Mouse (Mus musculus): ENCODE measurements around the gene Sltm.
"Not testable (repeated sequence)": the region's sequence is repeated elsewhere in the genome, so short reads cannot be mapped to it uniquely, and the experiment has no call there.

The Sltm gene

DNA sequence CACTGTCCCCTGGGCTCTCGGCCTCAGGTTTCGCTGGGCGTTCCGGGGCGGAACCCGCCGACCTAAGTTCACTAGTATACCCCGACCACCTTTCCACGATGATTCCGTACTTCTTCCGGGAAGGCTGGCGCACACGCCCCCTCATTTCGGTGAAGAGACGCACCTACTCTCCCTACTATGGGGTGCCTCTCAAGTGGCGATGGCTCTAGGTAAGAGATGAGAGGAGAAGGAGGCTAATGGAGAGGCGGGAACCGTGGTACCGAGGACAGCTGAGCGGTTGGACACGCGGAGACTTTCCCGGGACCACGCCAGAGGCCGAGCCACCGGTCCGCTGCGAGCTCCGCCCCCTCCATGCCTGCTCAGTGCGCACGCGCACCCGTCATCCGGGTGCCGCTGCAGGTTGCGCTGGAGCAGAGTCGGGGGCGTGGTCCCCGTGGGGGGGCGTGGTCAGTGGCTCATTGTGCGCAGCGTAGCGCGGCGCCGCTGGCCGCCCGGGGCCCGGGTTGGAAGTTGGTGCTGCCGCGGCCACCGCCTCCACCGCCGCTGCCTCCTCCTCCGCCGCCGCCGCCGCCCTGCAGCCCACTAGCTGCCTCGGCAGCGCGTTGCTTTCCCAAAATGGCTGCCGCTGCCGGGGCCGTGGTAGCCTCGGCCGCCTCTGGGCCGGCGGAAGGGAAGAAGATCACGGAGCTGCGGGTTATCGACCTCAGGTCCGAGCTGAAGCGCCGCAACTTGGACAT lies at the start of gene Sltm:
Sltm (plus strand) TSS at position 450 of the 737 bp plus-strand sequence.
- peak; percentile 100 for DNase-seq

DNA sequence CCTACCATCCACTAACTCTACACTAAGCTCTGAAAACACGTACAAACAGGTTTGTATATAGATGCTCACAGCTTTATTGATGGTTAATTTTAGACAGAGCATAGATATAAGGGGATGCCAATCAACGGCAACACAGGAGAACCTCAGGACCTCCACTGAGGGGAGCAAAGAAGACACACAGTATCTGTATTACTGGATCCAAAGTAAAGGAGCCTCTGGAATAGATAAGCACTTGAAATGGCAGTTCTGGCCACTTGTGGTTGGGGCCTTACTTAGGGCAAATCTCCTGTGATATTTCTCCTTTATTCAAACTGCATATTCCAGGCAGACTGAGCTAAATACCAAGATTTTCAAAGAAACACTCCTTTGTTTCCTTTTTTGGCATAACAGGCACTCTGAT lies 49.5 kb upstream of the Sltm start:
- DNase-seq: no peak

DNA sequence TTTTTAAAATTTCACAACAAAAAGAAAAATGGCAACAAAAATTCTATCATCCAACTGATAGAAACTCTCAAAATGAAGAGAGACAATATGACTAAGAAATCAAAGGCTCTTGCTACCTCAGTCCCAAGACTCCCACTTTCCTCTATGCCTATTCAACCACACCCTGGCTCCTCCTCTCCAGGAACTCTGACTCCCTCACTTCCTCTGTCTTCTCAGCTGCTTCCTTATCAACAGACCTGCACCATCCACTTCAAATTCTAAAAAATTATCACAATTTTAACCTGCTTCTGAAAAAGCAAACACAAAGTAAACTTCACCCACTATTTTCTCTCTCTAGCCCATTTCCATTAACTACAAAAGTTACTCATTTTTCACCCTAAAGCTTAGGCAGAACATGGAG lies 45.6 kb upstream of the Sltm start:
- DNase-seq: no peak

DNA sequence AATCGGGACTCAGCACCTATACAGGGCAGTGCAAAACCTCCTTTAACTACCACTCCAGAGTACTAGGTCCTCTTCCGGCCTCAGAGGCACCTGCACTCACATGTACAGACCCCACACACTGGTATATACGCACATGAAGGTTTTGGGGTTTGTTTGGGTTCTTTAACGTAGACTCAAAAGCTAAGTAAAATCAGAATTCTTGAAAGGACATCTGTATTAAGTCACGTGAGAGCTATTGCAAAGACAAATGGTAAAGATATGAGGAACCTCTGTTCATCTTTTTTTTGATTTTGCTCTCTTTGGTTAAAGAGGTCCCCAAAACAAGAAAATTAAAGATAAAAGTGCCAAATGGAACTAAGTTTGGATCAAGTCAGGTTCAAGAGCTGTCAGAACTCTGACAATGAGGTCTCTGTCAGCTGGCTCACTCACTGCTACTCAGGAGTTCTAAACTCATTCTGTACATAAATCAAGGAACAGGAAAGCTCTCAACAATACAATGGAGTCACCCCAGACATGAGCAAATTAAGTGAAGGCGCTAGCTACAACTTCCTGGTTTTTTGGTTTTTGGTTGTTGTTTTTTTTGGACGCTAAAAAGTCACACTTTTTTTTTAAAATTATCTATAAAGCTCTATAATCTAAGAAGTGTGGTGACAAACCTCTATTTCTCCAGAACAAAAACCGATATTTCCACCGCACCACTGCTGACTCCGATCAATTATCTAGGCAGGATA lies 40.1 kb upstream of the Sltm start:
- DNase-seq: peak; percentile 1

DNA sequence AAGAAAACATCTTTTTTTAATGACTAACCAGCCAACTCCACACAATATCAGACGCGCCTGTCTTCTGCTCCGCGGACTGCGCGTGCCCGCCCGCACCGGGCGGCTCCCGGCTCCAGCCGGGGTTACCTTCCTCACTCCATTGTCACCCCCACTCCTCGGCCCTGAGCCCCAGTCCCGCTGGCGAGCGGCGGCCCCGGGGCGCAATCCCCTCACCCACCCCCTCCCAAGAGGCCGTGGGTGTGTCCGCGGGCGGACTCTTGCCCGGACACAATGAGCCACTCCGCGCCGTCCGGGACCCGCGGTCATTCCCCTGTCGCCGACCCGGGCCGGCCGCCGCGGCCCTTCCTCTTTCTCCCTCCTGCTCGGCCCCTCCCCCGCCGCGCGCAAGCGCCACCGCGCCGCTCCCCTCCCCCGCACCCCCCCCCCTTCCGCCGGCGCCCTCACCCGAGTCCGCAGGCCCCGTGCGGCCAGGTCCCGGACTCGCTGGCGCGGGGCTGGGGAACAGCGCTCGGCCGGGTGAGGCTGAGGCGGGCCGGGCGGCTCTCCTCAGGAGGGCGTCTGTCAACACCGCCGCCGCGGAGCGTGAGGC lies 39.4 kb upstream of the Sltm start:
- no peak for DNase-seq

DNA sequence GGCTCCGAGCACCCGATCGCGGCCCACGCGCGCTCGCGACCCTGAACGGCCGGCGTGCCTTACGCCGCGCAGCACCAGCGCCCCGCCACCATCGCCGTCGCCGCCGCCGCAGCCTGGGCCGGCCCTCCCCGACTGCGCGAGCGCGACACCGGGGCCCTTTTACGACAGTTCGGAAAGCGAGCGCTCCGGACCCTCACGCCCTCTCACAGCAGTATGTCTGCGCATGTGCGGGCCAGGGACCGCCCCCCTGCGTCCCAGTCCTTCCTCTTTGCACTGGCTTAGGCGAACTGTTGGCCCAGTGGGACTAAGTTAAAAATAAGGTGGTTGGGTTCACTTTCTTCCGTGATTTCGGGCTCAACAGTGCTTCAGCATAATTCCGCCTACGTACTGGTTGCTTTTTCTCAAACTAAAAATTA lies 38.9 kb upstream of the Sltm start, which contains the start of gene Rnf111:
Rnf111 (minus strand) TSS at position 100 of the 416 bp plus-strand sequence.
- peak; percentile 97 for DNase-seq

DNA sequence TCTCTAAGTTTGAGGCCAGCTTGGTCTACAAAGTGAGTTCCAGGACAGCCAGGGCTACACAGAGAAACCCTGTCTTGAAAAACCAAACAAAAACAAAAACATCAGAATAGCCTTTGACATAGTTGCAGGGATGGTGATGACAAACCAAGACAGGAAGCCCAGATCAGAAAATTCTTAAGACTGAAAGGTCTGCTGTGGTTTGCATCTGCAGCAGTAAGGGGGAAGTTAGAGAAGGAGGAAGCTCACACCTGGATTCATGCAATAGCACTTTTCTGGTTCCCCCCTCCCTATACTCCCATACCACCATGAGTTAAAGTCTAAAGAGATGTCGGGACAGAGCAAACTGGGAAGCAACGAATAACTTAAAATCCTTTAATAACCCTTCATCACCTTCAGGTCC lies 36.4 kb upstream of the Sltm start:
- peak; percentile 29 for DNase-seq

DNA sequence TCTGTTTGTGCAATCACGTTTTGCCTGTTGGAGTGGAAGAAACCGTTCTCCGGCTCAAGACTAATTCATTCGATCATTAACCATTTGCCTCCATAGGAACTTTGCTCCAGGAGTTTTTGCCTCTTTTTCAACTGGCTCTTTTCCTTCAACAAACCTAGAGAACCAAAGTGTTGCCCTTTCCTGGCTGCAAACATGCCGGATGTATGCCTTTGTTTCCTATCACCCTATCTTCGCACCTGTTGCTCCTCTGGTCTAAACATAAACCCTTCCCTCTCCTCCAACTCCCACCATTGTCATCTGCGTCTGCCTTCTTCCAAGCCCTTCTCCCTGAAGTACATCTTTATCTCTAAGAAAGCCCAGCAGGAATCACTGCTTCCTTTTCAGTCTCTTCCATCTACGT lies 35.8 kb upstream of the Sltm start:
- DNase-seq: peak; percentile 9

DNA sequence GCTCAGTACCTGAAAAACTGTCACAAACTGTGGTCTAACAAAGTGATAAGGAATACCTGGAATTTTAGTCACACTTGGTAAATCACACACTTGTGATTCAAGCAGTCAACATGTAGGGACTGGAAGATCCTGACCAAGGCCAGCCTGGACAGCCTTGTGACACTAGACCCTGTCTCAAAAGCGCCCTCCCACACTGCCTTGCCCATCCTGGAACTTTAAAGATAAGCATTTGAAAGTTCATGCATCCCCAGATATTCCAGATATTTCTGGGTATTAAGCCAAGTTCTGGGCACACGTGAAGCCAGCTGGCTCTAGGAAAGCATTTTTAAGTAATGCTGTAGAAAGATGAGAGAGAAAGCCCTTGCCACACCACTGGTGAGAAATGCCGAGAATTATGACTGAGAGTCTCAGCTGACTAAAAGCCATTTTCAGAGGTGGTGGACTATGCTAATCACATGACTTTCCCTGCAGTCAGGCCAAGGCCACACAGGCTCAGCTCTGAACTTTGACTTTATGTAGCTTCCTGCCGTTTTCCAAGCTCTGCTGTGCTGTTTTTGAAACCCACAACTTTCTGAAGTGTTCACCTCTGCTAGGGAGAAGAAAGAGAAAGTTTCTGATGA lies 32.5 kb upstream of the Sltm start:
- DNase-seq: no peak

DNA sequence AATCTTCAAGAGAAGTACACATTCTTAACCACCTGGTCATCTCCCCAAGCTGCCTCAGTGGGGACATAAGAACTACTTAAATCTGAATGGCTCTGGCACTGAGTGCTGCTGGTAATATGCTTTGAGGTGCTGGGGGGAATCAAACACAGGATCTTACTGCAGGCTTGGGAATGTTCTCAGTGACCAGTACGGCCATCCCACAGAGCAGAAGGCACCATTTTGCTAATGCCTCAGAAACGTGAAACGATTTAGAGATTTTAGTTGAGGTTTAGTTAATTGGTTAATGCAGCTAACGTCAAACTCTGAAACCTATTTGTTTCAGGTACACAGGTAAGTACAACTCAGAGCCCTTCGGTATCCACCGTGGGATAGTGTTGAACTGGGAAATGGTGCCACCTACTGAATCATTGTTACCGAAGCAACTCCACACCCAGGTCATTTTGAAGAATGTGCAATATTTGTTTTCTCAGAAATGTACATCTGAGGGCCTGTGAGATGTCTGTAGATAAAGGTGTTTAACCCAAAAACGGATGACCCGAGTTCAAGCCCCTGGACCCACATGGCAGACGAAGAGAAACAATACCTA lies 31.5 kb upstream of the Sltm start:
- DNase-seq: peak; percentile 36

DNA sequence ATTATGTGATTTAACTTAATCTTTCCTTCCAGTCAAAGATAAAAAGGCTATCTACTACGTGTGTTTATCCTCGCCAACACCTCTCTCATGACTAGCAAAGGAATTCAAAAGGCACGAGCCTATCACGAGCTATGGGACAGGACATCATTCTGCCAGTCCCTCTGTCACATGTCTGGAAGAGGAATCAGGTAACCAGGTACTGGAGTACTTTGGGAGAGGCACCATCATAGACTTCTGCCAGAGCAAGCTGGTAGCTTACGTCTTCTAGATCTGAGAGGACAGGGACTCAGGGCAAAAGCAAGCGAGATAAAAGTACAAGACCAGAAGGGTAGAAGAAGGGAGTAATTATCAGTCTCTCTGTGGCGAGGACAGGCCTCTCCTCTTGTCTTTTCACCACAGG lies 30.9 kb upstream of the Sltm start:
- no peak for DNase-seq

DNA sequence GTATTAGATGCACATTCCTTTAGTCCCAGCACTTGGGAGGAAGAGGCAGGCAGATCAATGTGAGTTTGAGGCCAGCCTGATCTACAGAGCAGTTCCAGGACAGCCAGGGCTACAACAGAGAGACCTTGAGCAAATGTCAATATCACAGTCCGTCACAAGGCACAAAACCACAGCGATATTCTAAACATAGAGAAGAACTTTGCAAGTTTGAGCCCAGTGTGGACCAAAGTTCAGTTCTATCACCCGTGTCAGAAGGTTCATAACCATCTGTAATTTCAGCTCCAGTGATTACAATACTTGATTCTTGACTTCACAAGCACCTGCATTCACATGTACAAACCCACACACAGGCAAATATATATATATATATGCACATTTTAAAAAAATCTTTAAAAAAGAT lies 21.9 kb upstream of the Sltm start:
- no peak for DNase-seq

DNA sequence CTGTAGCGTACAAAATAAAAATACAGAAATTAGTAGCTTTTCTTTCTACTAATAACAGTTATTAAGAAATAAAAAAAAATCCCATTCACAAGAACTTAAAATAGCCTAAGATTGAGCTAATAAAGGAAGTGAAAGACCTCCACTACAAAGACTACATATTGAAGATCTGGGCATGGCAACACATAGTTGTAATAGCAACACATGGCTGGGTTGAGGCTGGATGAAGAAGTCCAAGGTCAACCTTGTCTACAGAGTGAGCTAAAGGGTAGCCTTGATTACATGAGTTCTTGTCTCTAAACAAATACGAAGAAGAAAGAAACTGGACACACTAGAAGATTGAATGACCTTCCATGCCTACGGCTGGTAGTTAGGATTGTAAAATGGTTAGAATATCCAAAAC lies 18.7 kb upstream of the Sltm start:
- no peak for DNase-seq

DNA sequence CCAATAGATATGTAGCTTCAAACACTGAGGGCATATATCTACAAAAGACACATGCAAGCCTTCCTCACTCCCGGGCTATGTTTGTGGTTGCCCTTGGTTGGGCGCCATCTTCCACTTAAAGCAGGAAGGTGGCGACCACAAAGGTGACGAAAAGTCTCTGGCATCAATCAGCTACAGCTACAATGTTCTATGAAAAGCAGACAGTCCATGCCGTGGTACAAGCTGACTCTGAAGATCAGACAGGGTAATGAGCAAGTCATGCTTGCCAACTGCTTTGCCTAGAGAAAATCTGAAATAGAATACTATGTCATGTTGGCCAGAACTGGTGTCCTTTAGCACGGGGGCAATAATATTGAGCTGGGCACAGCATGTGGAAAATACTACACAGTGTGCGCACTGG lies 18.2 kb upstream of the Sltm start:
- DNase-seq: peak; percentile 31

DNA sequence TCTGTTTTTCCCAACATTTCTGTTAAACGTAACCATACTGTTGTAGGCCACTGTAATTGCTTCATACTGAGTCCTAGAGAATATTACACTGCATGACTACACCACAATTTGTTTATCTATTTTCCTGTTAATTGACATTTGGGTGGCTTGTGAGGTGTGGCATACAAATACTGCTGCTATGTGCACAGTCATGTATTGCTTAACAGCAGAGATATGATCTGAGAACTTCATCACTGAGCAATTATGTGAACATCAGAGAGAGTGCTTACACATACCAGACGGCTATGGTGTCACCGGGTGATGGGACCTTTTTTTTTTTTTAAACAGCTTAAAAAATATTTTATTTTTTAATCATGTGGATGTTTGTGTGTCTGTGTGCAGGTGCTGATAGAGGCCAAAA lies 9.2 kb upstream of the Sltm start:
- DNase-seq: no peak

DNA sequence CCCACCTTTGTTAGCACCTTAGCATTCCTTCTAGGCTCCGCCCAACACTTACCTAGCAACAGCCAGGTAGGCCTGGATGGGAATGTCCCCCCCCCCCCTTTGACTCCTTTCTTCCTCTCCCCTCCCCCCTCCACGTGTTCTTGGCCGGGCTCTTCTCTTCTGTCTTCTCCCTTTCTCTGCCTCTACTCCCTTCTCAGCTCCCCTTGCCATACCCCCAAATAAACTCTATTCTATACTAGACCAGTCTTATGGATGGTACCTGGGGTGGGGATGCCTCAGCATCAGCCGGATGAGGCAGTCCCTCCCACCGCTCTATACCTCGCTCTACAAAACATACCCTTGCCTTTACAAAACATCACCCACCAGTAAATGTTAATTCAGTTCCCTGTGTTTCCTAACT lies 970 bp upstream of the Sltm start:
- DNase-seq: no peak

DNA sequence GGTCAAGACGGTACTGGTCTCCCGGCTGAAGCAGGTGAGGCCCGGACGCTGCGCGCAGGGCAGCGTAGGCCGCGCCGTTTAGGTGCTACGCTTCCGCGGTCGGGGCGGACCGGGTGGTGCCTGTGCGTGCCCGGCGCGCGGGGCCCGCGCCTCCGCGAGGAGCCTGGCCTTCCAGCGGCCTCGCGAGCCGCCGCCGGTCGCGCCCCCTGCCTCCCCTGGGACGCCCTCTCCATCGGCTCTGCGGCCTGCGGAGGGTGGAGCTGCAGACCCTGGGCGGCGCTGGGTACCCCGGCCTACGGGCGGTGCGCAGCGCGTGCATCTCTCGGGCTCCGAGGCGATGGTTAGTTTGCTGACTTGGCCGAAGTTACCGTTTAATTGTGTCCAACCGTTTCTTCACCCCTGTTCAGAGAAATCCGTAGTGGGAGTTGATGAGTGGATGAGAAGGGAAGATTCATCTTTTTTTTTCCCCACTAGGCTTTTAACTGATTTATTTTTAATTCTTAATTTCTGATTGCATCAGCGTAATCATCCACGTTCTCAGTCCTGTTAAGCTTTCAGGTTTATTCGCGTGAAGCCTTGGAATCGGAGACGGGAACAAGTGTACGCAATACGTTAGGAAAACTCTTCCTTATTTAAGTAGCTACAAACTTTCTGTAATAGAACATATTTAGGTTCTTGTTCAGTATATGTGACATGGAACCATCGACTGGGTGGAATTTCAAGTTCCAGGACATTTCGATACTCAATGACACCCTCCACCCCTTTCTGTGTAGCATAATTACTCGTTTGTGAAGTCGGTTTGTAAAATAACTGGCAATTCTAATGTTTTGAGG lies 710 bp downstream of the Sltm start:
- DNase-seq: no peak

DNA sequence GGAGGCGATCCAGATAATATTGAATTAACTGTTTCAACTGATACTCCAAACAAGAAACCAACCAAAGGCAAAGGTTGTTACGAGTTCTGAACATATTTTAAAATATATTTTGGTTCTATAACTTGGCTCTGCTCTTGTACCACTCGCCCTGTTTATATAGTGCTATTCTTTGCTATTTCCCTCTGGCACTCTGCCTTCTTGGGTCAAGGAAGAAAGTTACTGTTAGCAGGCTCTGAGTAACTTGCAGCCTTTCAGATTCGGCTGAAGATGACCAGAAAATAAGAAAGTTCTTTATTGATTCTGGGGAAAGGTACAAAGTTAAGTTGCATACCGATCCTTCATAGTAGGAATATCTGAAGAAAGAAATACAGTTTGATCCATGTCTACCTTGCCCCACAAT lies 1.4 kb downstream of the Sltm start:
- DNase-seq: no peak

DNA sequence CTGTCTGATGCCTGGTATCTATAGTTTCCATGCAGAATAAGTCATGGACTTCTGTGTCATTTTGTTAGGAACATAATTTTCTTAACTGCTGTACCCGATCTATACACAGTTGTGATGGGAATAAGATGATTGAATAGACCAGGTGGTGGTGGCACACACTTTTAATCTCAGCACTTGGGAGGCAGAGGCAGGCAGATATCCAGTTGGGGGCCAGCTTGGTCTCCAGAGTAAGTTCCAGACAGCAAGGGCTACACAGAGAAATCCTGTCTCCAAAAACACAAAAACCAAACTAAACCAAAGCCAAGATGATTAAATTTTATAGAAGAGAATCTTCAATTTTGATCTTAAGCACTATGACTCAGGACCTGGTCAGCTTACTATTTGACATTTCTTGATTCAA lies 2.3 kb downstream of the Sltm start:
- no peak for DNase-seq

DNA sequence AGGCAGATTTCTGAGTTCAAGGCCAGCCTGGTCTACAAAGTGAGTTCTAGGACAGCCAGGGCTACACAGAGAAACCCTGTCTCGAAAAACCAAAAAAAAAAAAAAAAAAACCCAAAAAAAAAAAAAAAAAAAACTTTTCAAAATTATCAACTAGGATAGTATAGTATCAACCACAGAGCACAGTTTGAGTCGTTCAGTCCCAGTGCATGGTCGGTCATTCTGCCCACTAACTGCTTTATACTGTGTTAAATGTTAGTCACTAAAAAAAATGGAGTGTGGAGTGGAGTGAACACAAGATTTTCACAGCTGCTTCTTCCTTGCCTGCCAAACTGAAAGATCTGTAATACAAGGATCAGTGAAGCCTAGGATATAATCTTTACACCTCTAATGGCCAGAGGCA lies 4.0 kb downstream of the Sltm start:
- DNase-seq: not testable (repeated sequence)

DNA sequence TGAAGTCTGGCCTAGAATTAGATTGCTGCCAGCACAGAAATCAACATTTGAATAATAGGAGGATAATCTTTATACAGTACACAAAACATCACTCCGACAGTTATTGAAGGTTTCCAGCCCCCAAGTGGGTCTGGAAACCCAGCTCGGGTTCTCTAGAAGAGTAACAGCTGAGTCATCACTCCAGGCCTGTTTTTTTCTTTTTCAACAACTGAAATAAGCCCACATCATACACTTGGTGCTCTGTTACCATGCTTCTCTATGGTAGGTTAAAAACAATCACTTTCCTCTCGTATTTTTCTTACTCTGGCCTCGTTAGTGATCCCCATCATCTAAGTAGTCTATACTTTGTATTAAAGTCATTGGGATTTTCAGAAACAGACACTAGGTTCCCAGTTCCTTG lies 5.8 kb downstream of the Sltm start:
- no peak for DNase-seq

DNA sequence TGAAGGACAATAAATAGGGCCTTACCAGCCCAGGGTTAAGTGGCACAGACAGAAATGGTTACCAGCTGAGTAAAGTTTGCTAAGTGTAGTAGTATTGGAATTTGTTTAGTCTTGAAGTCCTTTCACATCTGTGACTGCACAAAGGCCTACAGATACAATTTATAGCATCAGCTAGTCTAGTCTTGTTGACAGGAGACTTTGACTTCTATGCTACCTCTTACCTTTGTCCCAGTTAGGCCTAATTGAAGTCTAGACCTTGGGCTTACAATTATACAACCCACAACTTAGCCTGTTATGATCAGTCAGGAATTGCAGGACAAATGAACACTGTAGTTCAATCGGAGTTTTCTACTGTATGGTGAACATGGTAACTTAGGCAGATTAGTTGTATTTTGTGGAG lies 9.0 kb downstream of the Sltm start:
- DNase-seq: no peak
